Mouse (Mus musculus) heart, postnatal 10 days (tissue): ENCODE data around the gene Fgf11. TPM values are rescaled to one million over a fixed set of nuclear protein-coding genes. Genes with fewer than 3 reads are reported as not detected.

ENCODE experiments used
- DNase-seq, 2 experiments: peaks; one replicate each; pipeline ENCODE4 v3.0.0; 2021
- intact Hi-C: fragments of 180-260 bp; cut with DNase I; formaldehyde crosslinking; loops from one replicate; pipeline ENCODE4 v1.15.1; 2025
- total RNA-seq, 2 experiments: library from RNA; stranded (reverse); gene quantifications; 2 replicates each; pipeline ENCODE4 v1.2.3; 2021

Fgf11 gene
- total RNA-seq, 2 experiments from 2014 or later, result 1.9 to 3.5 TPM

DNA sequence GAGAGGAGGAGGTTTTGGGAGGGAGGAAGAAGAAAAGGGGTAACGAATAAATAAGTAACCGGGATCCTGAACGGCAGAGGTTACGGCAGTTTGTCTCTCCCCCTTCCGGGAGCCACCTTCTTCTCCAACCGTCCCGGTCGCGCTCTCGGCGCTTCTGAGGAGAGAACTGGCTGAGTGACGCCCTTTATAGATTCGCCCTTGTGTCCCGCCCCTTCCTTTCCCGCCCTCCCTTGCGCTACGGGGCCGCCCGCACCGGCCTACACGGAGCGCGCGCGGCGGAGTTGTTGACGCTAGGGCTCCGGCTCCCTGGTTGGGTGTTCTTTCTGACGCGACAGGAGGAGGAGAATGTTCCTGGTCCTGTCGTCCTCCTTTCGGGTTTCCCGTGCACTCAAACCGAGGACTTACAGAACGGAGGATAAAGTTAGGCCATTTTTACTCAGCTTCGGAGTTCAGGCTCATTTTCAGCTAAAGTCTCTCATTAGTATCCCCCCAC is 43.1 kb downstream of the Fgf11 start, which contains the start of gene Polr2a:
TSS of gene Polr2a (minus strand) at position 160 of the 493 bp plus-strand sequence.
- peak; percentile 98 to 99 for DNase-seq
- intact Hi-C loops, result loop anchor here (2.0 to 5.0 kb wide), 2 partner anchors 118 to 234 kb away; partner anchors contain the start of gene Gabarap

DNA sequence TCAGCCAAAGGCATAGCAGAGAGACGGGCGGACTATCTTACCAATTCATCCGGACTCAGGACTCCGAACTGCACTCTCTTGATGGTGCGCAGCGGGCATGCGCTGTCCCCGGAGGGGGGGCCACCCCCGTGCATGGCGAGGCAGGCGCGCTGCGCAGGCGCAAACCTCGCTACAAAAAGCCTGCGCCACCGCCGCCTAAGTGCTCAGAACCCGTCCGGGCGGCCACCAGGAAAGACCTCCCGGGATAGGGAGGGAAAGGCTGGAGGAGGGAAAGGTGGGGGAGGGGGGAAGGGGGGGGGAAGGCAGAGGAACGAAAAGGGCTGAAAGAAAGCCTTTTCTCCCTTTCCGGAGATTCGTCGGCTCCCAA is 43.6 kb downstream of the Fgf11 start:
- intact Hi-C loops, result loop anchor here (2.0 to 5.0 kb wide), 2 partner anchors 119 to 234 kb away; partner anchors contain the start of gene Gabarap
- DNase-seq, result peak; percentile 98

DNA sequence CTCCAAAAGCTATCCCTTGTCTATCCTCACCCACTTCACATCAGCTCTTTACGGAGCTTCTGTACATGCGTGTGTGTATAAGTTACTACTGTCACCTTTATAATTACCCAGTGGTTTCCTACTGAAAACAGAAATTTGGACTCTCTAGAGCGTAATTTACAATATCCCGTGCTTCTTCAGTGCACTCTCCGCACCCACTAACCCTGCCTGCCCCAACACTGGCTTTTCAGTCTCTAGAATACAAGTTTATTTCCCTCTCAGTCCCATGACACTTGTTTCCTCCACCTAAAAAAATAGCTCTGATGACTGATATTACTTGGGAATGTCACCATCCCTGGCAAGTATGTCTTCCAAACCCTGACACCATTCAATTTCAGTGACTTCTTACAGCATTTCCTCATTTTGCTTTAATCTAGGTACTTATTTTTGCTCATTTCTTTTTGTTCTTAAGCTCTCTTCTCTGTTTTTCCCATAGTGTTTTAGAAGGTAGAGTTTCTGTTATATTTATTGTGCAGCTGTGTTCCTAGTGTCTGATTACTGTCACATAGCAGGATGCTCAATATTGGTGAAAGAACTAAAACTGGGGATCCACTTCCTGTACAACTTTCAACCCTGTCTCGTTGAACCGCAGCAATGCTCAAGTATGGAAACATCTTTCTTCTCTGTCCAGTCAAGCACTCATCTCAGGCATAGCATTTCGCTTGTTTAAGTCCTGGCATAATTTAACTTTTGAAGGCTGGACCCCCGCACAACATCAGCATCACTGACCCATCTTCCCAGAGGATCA is 44.2 kb downstream of the Fgf11 start:
- DNase-seq, result no peak
- intact Hi-C loops, result loop anchor here (2.0 to 5.0 kb wide), 2 partner anchors 119 to 235 kb away; partner anchors contain the start of gene Gabarap

DNA sequence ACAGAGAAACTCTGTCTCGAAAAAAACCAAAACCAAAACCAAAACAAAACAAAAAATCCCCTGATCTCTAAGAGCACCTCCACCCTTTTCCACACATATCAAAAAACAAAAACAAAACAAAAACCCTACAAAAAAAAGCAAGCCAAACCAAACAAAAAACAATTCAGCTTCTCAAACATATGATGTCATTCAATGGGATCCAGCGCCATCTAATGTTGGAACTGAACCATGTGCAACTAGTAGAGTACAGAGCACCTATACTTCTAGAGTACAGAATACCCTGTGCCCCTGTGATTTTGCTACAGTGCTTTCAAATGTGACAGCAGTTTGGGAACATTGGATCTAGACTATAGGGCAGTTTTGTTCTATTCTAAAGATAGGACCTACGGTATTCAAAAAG is 47.0 kb downstream of the Fgf11 start:
- peak; percentile 68 to 78 for DNase-seq
- intact Hi-C loops, result loop anchor here (5.0 kb wide), 1 partner anchor 238 kb away; the partner anchor contains the start of gene Gabarap

DNA sequence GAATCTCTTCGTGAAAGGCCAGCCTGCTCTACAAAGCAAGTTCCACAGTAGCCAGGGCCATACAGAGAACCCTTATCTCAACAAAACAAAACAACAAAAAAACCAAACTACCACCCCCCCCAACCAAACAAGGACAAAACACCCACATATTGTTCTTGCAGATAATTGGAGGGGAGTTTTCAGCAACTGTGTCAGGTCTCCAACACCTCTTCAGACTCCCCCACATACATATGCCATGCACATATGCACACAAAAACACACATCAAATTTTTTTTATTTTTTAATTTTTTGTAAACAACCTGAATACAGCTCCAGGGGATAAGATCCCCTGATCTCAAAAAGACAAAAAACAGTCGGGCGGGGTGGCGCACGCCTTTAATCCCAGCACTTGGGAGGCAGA is 47.4 kb downstream of the Fgf11 start:
- no peak for DNase-seq
- intact Hi-C loops, result no loop called here

DNA sequence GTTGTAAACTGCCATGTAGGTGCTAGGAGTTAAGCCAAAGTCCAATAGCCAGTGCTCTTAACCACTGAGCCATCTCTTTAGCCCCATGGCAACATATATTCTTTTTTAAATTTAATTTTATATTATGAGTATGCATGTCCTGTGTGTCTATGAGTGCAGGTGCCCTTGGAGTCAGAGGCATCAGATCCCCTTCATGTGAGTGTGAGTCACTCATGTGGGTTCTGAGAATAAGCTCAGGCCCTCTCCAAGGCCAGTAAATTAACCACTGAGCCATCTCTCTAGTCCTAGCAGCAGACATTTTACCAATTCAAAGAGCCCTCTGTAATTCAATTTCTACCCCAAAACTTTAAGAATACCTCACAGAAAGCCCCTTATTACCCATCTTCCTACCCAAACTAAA is 49.0 kb downstream of the Fgf11 start:
- no peak for DNase-seq
- intact Hi-C loops, result no loop called here

DNA sequence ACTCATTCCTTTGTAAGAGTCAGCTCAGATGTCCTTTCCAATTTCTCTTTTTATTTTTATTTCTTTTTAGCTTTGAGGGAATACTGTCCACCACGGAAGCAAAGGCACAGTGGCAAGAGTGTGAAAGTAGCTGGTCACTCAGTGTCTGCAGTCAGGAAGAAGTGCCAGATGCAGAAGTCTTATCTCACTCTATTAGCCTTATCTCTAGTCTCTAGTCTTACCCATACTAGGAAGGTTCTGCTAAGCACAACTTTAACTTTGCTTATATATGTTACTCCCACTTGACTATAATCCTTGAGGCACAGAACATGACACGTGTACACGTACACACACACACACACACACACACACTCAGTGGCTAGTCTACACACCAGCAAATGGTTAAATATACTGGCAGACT is 50.0 kb downstream of the Fgf11 start:
- intact Hi-C loops, result no loop called here

More for the DNA sequence above, 50.0 kb downstream of the Fgf11 start:
- no peak for DNase-seq

Other genes starting within 250 kb of the Fgf11 start
- 100 to 1,000 TPM in 1 of 2 experiments, 10 to 100 TPM in 1; 97.6 to 115 TPM for gene Efnb3, start 241.7 kb downstream of the Fgf11 start, total RNA-seq
- 1 to 10 TPM; 5.9 to 6.8 TPM for gene Wrap53, start 221.6 kb downstream of the Fgf11 start, total RNA-seq
- 10 to 100 TPM; 32.5 to 45.2 TPM for gene Trp53, start 221.5 kb downstream of the Fgf11 start, total RNA-seq
- gene Atp1b2, start 195.9 kb downstream of the Fgf11 start, total RNA-seq, result 10 to 100 TPM; 29.9 to 36.5 TPM
- gene Shbg, start 184.0 kb downstream of the Fgf11 start, total RNA-seq, result not detected
- gene Sat2, start 179.8 kb downstream of the Fgf11 start, total RNA-seq, result 1 to 10 TPM; 4.3 to 4.7 TPM
- gene Fxr2, start 168.9 kb downstream of the Fgf11 start, total RNA-seq, result 10 to 100 TPM; 72.1 to 78.7 TPM
- not detected for gene Sox15, start 146.5 kb downstream of the Fgf11 start, total RNA-seq
- 10 to 100 TPM; 33.1 to 33.7 TPM for gene Mpdu1, start 139.2 kb downstream of the Fgf11 start, total RNA-seq
- gene Cd68, start 135.7 kb downstream of the Fgf11 start, total RNA-seq, result 1 to 10 TPM; 5.8 to 7.8 TPM
- gene Eif4a1, start 129.4 kb downstream of the Fgf11 start, total RNA-seq, result 100 to 1,000 TPM; 389 to 397 TPM
- gene Senp3, start 119.8 kb downstream of the Fgf11 start, total RNA-seq, result 10 to 100 TPM; 48.9 to 49.6 TPM
- 1 to 10 TPM; 2.1 to 2.4 TPM for gene Tnfsf13, start 116.1 kb downstream of the Fgf11 start, total RNA-seq
- 10 to 100 TPM; 19.6 to 20.3 TPM for gene Tnfsf12, start 106.0 kb downstream of the Fgf11 start, total RNA-seq
- gene Tnfsfm13, start 105.8 kb downstream of the Fgf11 start, total RNA-seq, result 1 to 10 TPM; 5.1 to 5.2 TPM
- 10 to 100 TPM; 44.5 to 47.5 TPM for gene Polr2a, start 43.2 kb downstream of the Fgf11 start, total RNA-seq
- under 1 TPM; 0.17 to 0.40 TPM for gene Slc35g3, start 39.9 kb downstream of the Fgf11 start, total RNA-seq
- 10 to 100 TPM; 42.2 to 43.9 TPM for gene Zbtb4, start 35.9 kb downstream of the Fgf11 start, total RNA-seq
- gene Chrnb1, start 5.9 kb downstream of the Fgf11 start, total RNA-seq, result 1 to 10 TPM; 5.8 to 7.1 TPM
- 1 to 10 TPM in 1 of 2 experiments, under 1 TPM in 1; 0.94 to 1.2 TPM for gene Tmem102, start 3.8 kb upstream of the Fgf11 start, total RNA-seq
- gene Gm39566, start 13.4 kb upstream of the Fgf11 start, total RNA-seq, result not detected
- not detected for gene Spem2, start 16.6 kb upstream of the Fgf11 start, total RNA-seq
- gene Spem1, start 20.3 kb upstream of the Fgf11 start, total RNA-seq, result not detected
- gene Nlgn2, start 35.9 kb upstream of the Fgf11 start, total RNA-seq, result 10 to 100 TPM; 13.6 TPM
- 100 to 1,000 TPM; 130 to 151 TPM for gene Tmem256, start 36.7 kb upstream of the Fgf11 start, total RNA-seq
- gene Plscr3, start 44.5 kb upstream of the Fgf11 start, total RNA-seq, result 10 to 100 TPM; 52.5 to 59.7 TPM
- gene Tnk1, start 56.9 kb upstream of the Fgf11 start, total RNA-seq, result not detected
- not detected for gene Tmem95, start 76.2 kb upstream of the Fgf11 start, total RNA-seq
- 1 to 10 TPM; 3.0 to 3.5 TPM for gene Kctd11, start 79.5 kb upstream of the Fgf11 start, total RNA-seq
- 1 to 10 TPM; 2.7 to 3.0 TPM for gene Acap1, start 93.7 kb upstream of the Fgf11 start, total RNA-seq
- gene 2810408A11Rik, start 99.1 kb upstream of the Fgf11 start, total RNA-seq, result 1 to 10 TPM; 2.1 to 2.7 TPM
- gene Neurl4, start 99.2 kb upstream of the Fgf11 start, total RNA-seq, result 10 to 100 TPM; 39.2 to 39.9 TPM
- gene Gps2, start 112.0 kb upstream of the Fgf11 start, total RNA-seq, result 10 to 100 TPM; 29.4 to 30.5 TPM
- 100 to 1,000 TPM; 488 to 490 TPM for gene Eif5a, start 120.1 kb upstream of the Fgf11 start, total RNA-seq
- gene Ybx2, start 133.9 kb upstream of the Fgf11 start, total RNA-seq, result 10 to 100 TPM; 22.7 to 25.7 TPM
- 100 to 1,000 TPM; 135 to 144 TPM for gene Slc2a4, start 146.3 kb upstream of the Fgf11 start, total RNA-seq
- gene Cldn7, start 162.9 kb upstream of the Fgf11 start, total RNA-seq, result not detected
- 100 to 1,000 TPM; 144 to 159 TPM for gene Ctdnep1, start 179.3 kb upstream of the Fgf11 start, total RNA-seq
- 10 to 100 TPM; 60.7 to 64.6 TPM for gene Elp5, start 180.7 kb upstream of the Fgf11 start, total RNA-seq
- gene Gabarap, start 189.3 kb upstream of the Fgf11 start, total RNA-seq, result 100 to 1,000 TPM; 275 to 295 TPM
- 10 to 100 TPM; 23.1 to 27.7 TPM for gene Phf23, start 193.9 kb upstream of the Fgf11 start, total RNA-seq
- 10 to 100 TPM in 1 of 2 experiments, 1 to 10 TPM in 1; 8.6 to 11.8 TPM for gene Dvl2, start 198.7 kb upstream of the Fgf11 start, total RNA-seq
- gene Acadvl, start 213.6 kb upstream of the Fgf11 start, total RNA-seq, result 1,000 to 10,000 TPM; 1,260 to 1,282 TPM
- gene Dlg4, start 215.1 kb upstream of the Fgf11 start, total RNA-seq, result 10 to 100 TPM; 11.5 to 12.0 TPM